Comparison of ENCODE assay signal across 13 mouse cellular contexts in genomic region chr13:104101606-104102235, GRCm38 (mm10). TPM values are rescaled to one million over a fixed set of nuclear protein-coding genes. Genes with fewer than 3 reads are reported as not detected.
"Had no signal": no experiment of that assay in that cellular context is flagged by ENCODE, and none has a peak within 500 bp of the region (broad histone marks: within the 10 kb centered on the region; RNA-seq: fewer than 3 reads in every experiment).

No protein-coding gene starts in this region.

- ATAC-seq: liver, embryonic 12.5 days; midbrain, embryonic 16.5 days had no signal

- DNase-seq: kidney, postnatal 14 days; lung, embryonic 14.5 days; lung, postnatal 10 days; lung, postnatal 4 days; right cerebral cortex, adult 18-20 months; right cerebral cortex, postnatal 25 days; thymus, postnatal 36 days had no signal

- H3K4me3 ChIP-seq: kidney, embryonic 15.5 days; limb, embryonic 15.5 days; liver, embryonic 12.5 days; midbrain, embryonic 12.5 days had no signal

- H3K9me3 ChIP-seq: limb, embryonic 15.5 days; liver, embryonic 12.5 days had no signal

- H3K36me3 ChIP-seq: limb, embryonic 15.5 days; midbrain, embryonic 12.5 days had no signal

- H3K4me1 ChIP-seq: kidney, embryonic 15.5 days; limb, embryonic 15.5 days; liver, embryonic 12.5 days; midbrain, embryonic 12.5 days had no signal

- H3K27me3 ChIP-seq: kidney, embryonic 15.5 days; limb, embryonic 15.5 days; liver, embryonic 12.5 days; midbrain, embryonic 12.5 days had no signal

RNA-seq across cellular contexts. Expression of gene Sgtb, which starts 7.8 kb away (rescaled TPM):
- total RNA-seq: megakaryocyte-erythroid progenitor cell, adult 5-6 weeks had no signal
